Mouse (Mus musculus) CD4-positive, CD25-positive, alpha-beta regulatory T cell, adult 2 months (primary cell): ENCODE measurements at regions not wholly inside any gene's neighbourhood (a gene's known extent, or its start where the extent isn't known, plus 50 kb on each side); places are given as distances from the start of the nearest gene placed in this dataset.
A peak's percentile ranks its signal among the peaks of the same experiment; 100 is the strongest.
"Not testable (repeated sequence)": the region's sequence is repeated elsewhere in the genome, so short reads cannot be mapped to it uniquely, and the experiment has no call there.

Source experiments
- DNase-seq: peaks from one replicate; pipeline ENCODE4 v3.0.0-alpha.2; 2012; ENCODE audit warnings: low read depth, low spot score

DNA sequence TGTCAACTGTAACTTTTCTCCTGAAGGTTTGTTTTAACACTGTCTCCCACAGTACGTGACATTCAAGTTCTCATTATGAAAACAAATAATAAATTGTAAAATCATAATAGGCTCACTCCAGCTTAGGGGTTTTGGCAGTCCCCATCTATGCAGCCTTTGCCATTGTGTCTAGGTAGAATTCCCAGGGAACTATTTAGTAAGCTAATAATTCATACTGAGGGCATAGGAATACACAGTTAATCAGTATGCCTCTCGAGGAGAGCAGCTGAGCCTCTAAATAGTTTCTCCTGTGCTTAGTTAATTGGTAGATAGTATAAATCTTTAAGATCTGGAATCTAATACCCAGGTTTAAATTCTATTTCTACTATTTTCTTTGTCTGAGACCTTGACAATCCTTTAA lies 191.7 kb downstream of the Tprg start:
- no peak for DNase-seq

GRCm38 (mm10) chr16:25483831-25484254 lies 197.2 kb downstream of the Tprg start:
- no peak for DNase-seq

GRCm38 (mm10) chr16:25485007-25485406 lies 198.4 kb downstream of the Tprg start:
- DNase-seq: peak; percentile 19

- no peak for DNase-seq
These were observed 197.0 kb upstream of the Trp63 start for GRCm38 (mm10) chr16:25486477-25487094.

DNA sequence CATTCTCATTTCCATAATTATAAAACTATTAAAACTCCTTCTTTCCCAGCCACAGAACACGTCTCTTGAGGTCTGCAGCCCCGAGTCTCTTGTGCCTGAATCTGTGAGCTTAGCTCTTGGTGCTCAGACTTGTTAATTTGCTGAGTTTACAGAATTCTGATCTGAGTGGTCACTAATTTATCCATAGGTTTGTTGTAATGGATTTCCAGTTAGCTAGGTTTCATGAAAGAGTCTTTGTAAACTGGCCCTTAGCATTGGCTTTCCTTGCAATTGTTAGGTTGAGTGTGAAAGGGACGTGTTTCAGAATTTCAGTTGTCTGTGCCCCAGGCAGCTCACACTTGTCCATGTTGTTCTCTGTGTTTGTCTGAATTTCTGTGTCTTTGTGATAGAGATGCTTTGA lies 192.7 kb upstream of the Trp63 start:
- DNase-seq: no peak

DNA sequence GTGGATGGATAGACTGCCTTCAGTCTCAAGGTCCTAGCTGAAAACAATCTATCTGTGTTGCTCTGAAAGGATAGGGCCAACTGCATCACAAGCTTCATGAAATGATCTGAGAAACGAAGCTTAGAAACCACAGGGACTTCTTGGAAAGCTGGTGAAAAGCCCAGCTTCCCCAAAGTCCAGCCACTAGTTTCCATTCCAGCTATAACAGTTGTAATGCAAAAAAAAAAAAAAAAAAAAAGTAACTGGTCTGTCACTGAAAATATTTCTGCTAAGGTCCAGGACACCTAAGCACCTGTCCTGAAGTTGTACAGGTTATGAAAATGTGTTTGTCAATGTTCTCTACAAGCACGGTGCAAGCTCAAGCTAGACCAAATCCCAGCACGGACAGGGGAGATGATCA lies 189.4 kb upstream of the Trp63 start:
- no peak for DNase-seq

DNA sequence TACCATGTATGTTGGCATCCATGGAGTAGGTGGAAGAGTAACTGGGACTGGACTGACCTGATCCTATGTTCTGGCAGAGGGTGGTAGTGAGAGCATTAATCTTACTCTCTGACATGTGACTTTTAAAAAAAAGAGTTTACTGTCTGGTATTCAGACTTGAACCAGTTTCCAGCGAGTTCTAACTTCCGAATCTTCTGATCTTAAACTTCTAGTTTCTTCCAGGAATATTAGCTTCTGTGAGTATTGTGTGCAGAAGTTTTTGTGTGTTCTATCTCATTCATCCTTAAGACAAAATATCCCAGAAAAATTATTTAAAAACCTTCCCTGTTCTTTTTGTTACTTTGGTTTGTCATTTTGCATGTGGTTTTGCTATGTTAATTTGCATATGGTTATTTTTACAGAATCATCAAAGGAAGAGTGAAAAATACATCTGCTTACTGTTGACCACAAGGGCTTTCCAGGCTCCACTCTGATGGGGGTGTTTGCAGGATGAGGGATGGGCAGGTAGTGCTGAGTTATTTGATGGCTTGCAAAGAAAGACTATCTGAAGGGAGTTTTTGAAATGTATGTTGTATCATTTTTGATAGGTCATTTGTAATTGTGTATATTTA lies 187.9 kb upstream of the Trp63 start:
- DNase-seq: no peak

GRCm38 (mm10) chr16:25504829-25505228 lies 178.7 kb upstream of the Trp63 start:
- no peak for DNase-seq

DNA sequence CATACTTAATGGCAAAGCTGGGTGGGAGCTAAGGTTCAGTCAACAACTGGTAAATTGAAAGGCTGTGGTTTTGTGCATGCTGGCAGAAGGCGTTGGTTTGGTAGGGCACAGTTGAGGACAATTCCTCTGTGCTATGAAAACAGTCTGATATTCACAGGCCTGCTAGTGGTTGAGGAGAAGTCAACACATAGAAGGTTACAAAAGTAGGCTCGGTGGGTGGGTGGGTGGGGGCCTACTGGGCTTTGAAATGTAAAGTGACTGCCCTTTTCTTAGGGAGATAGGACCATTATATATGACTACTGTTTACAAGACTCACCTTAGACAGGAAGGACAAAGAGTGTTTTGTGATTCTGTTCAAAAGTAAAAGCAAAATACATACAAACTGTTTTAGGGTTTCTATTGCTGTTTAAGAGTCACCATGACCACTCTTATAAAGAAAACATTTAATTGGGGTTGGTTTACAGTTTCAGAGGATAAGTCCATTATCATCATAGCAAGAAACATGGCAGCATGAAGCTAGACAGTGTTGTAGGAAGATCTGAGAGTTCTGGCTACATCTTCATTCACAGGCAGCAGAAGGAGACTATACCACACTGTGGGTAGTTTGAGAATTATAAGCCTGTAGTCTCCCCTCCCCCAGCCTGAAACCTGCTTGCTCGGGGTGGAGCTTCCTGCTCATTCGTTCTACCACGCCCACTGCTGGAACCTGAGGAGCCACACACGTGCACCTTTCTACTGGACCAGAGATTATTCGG lies 166.3 kb upstream of the Trp63 start:
- no peak for DNase-seq

GRCm38 (mm10) chr16:25523141-25523540 lies 160.4 kb upstream of the Trp63 start:
- DNase-seq: not testable (repeated sequence)

DNA sequence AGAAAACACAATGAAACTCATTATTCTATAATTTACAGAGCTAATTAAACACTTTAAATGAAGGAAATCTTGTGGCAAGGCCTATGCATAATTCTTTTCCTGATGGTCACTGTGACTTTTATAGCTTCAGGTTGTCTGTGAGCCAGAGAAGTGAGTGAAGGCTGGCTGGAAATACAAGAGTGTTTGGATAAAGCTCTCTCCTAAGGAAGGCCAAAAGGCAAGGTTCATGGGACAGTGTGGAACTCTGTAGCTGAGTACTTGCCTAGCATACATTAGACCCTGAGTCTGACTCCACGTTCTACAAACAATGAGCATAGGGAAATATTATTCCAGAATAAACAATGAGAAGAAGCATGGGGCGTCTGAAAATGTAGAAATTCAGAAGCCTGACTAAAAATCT lies 159.9 kb upstream of the Trp63 start:
- no peak for DNase-seq

DNA sequence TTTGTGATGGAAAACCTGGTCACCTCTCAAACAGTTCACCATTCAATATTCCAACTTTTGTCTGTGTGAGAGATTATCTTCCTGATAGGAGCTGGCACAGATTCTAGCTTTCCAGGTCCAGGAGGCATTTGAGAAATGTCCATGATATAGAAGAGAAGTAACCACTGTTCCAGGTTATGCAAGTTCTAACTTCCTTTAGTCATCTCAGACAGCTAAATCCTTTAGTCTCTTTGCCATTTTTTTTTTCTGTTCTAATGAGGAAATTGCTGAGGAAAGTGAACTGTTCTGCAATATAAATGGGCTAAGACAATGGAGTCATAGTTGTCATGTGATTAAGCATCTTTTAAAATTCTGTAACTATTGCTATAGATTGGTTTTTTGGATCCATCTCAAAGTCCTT lies 155.7 kb upstream of the Trp63 start:
- DNase-seq: no peak

DNA sequence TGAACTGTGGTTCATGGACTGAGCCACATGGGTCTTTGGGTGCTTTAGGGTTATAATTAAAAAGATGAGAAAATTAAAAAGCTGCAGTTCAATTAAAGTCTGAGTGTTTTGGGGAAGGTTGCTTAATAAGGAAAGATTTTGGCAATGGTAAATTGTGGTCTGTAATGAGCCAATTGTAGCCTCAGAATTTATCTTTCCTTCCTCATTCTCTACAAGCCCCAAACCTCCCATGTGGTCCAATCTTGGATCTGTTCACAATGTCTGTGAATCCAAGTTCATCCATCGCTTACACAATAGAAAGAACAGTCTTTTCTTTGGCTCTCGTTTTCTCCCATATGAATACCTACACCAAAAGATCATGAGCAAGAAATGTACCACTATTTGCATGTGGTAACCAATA lies 155.2 kb upstream of the Trp63 start:
- DNase-seq: no peak

GRCm38 (mm10) chr16:25529681-25530080 lies 153.9 kb upstream of the Trp63 start:
- DNase-seq: no peak

DNA sequence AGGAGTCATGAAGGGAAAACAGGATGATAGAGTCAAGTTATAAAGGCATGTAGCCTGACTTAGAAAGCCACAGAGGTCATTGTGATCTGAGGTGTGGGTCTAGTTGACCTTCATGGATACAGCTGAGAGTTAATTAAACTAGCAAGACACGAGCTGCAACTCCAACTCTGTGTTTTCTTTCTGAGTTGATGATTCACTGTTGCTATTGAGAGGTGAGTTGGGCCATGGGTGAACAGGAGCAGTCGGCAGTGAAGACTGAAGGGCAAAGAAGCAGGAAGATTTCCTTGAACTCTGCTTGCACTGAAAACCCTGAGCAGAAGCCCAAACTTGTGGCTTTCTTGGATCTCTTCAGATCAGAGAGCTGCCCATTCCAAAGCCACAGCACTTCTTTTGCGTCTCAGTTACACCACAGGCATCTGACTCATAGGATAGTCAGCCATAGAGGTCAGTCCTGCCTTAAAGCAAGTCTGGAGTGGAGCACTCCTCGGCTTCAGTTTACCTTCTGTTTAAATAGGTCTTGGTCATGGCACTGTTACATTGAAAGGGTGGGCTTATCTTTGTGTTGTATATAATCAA lies 151.7 kb upstream of the Trp63 start:
- no peak for DNase-seq

DNA sequence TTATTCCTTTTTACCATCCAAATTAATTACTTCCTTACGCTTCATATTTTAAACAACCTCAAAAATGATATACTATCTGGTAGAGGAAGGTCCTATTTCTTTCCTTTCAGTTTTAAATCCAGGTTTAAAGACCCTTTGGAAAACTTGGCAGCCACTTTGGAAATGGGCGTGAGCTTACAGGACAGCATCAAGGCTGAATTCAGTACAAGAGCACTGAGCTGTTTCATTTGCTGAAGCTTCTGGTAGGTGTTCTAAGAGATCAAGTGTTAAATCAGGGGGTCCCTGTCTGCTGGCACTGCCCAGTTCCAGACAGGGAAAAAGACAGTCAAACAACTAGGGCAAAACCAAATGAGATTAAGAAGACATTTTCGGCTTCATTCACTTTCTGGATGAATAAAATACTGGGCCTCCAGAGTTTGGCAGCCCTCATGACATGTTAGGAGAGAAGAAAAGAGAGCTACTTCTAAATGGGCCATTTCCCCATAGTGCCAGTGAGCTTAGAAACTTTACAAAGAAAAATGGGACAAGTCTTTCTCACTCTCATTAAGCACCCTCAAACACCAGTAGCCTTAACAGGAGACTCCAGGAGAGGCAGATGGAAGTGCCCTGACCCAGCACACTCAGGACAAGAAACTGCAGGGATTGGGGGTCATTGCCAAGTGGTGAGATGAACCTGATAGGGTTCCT lies 150.9 kb upstream of the Trp63 start:
- DNase-seq: no peak

GRCm38 (mm10) chr16:25533206-25533580 lies 150.4 kb upstream of the Trp63 start:
- no peak for DNase-seq

DNA sequence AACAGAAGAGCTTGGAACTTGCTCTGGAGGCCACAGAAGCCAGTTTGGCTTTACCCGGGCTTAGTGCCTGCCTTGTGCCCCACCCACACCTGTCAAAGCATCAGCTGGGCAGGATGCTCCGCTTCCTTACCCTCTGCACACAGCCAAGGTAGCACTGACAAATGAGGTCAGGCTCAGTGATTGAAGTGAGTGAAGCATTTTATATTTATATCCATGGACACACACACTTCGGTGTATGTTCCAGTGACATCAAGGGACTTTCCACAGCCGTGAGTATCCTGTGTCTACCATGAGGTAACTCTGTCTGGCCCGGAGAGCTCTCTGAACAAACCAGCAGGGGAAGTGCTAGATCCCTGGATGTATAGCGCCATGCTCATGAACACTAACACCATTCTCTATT lies 147.0 kb upstream of the Trp63 start:
- no peak for DNase-seq

- no peak for DNase-seq
These were observed 133.9 kb upstream of the Trp63 start for GRCm38 (mm10) chr16:25549542-25550110.

GRCm38 (mm10) chr16:25557181-25557580 lies 126.4 kb upstream of the Trp63 start:
- DNase-seq: no peak

DNA sequence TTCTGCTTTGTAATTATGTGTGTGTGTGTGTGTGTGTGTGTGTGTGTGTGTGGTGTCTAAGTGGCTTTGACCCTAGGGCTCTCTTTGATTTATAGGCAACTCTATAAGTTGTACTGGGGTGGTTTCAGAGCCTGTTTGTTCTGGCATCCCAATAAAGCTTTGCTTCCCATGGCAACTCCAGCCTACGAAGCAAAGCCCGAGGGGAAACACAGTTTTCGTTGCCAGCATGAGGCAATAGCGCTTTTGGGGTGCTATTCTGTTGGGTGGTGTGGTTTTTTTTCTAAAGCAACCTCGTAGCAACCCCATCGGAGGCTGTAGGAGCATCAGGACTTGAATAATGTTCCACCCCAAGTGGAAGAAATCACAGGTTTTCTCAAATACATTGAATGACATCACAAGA lies 103.3 kb upstream of the Trp63 start:
- DNase-seq: no peak
